Mouse (Mus musculus): Measurements from ENCODE around the gene Scarb1.

DNA sequence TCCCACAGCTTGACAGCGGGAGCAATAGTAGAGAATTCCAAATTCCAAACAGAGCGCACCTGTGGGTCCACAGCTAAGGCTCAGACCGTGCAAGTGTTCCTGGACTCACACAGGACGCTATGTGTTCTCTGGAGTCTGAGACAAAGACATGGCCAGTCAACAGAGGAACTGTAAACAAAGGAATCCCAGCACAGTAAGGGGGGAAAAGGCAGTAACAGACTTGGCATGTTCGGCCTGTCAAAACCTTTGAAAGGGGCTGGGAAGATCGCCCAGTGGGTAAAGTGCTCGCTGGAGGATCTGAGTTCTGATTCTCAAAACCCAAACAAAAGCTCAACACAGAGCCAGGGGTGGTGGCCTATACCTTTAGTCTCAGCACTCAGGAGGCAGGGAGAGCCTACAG, 3.4 kb downstream of the Scarb1 start:
- TF ChIP-seq CTCF (IDR thresholded peaks at IDR 0.05; ENCODE audit: low read depth) (no peak), EP300 (IDR thresholded peaks at IDR 0.05; ENCODE audit: low read depth) (no peak)

Data from heart, postnatal 0 days (tissue).